Mouse (Mus musculus): ENCODE measurements around the gene D430041D05Rik.

- TF ChIP-seq POLR2A (IDR thresholded peaks at IDR 0.05; ENCODE audit: insufficient read length, low read depth) (no peak), POLR2AphosphoS2 (IDR thresholded peaks at IDR 0.05; ENCODE audit: insufficient read length, low read depth) (no peak), E2F4 (IDR thresholded peaks at IDR 0.05; ENCODE audit: insufficient read depth) (no peak), CEBPB (IDR thresholded peaks at IDR 0.05; ENCODE audit: insufficient read depth, poor library complexity, severe bottlenecking) (no peak), SRF (IDR thresholded peaks at IDR 0.05; ENCODE audit: control insufficient read depth, insufficient read length, low read depth) (no peak)
These were observed 1.7 kb upstream of the D430041D05Rik start for GRCm38 (mm10) chr2:104412496-104412895.

Data from myocyte (in vitro differentiated cells).